Mouse (Mus musculus): ENCODE data around the gene Ecsit. TPM values are rescaled to one million over a fixed set of nuclear protein-coding genes. Genes with fewer than 3 reads are reported as not detected.

Gene Ecsit
- polyA plus RNA-seq, 1 experiment from 2014 or later = 35.2 TPM

- peaks cover 8% of the 10 kb centered on the region; the same call in 1 of the 2 replicates for H3K4me1 ChIP-seq (replicated peaks; ENCODE audit: control insufficient read depth, insufficient read depth, low read length)
- H3K27me3 ChIP-seq (replicated peaks; ENCODE audit: control insufficient read depth, insufficient read depth, low read length) = peaks cover 20% of the 10 kb centered on the region
- peak overlapping the region; percentile 33 for H3K4me2 ChIP-seq (ENCODE audit: low read length)
- WGBS = 2% methylated on average over 18 of the region's 18 CpGs
- H3K4me3 ChIP-seq (ENCODE audit: low read depth, low read length) = peak overlapping the region; percentile 29
- peak overlapping the region; percentile 77 for H3K27ac ChIP-seq (ENCODE audit: low read depth)
- H3K9me3 ChIP-seq (ENCODE audit: control insufficient read depth, low read length) = no peaks in the 10 kb centered on the region
- H3K9ac ChIP-seq (ENCODE audit: low read length) = peak overlapping the region; percentile 40
- H3K36me3 ChIP-seq (ENCODE audit: control insufficient read depth, insufficient read depth, low read length) = no peaks in the 10 kb centered on the region; the same call in 1 of the 2 replicates
- DNase-seq (ENCODE audit: low spot score) (peak; percentile 67), ATAC-seq (replicated peaks; ENCODE audit: low FRiP score, low TSS enrichment, low read depth) (peak; percentile 61)
These were observed 14.7 kb upstream of the Ecsit start for GRCm38 (mm10) chr9:22099922-22100321.

GRCm38 (mm10) chr9:22098993-22099696 is 13.9 kb upstream of the Ecsit start, which contains the start of gene Cnn1:
TSS of gene Cnn1 (plus strand) at chr9:22099216.
- 0 out of 2 replicates have a peak, but pooled peaks have one; percentile 16 for ATAC-seq (replicated peaks; ENCODE audit: low FRiP score, low TSS enrichment, low read depth)
- Histone ChIP-seq H3K9me3 (ENCODE audit: control insufficient read depth, low read length) (no peaks in the 10 kb centered on the region), H3K27ac (ENCODE audit: low read depth) (peak within 1 kb of the TSS; percentile 77), H3K36me3 (ENCODE audit: control insufficient read depth, insufficient read depth, low read length) (no peaks in the 10 kb centered on the region; the same call in 1 of the 2 replicates), H3K4me3 (ENCODE audit: low read depth, low read length) (peak within 1 kb of the TSS; percentile 29), H3K9ac (ENCODE audit: low read length) (peak within 1 kb of the TSS; percentile 40), H3K27me3 (replicated peaks; ENCODE audit: control insufficient read depth, insufficient read depth, low read length) (peaks cover 20% of the 10 kb centered on the region), H3K4me2 (ENCODE audit: low read length) (peak within 1 kb of the TSS; percentile 33), H3K4me1 (replicated peaks; ENCODE audit: control insufficient read depth, insufficient read depth, low read length) (peaks cover 8% of the 10 kb centered on the region; the same call in 1 of the 2 replicates)
- no peak for DNase-seq (ENCODE audit: low spot score)
- 6% methylated on average over 14 of the region's 14 CpGs for WGBS

- H3K27me3 ChIP-seq (replicated peaks; ENCODE audit: control insufficient read depth, insufficient read depth, low read length) = peaks cover 20% of the 10 kb centered on the region
- WGBS = under 1% methylated on average over 24 of the region's 24 CpGs
These were observed 10.6 kb upstream of the Ecsit start for GRCm38 (mm10) chr9:22095854-22096307.

GRCm38 (mm10) chr9:22092746-22093145 is 7.5 kb upstream of the Ecsit start:
- H3K9me3 ChIP-seq (ENCODE audit: control insufficient read depth, low read length) = no peaks in the 10 kb centered on the region
- no peak overlapping the region for H3K4me3 ChIP-seq (ENCODE audit: low read depth, low read length)
- H3K27me3 ChIP-seq (replicated peaks; ENCODE audit: control insufficient read depth, insufficient read depth, low read length) = 0 out of 2 replicates have a peak, but pooled peaks cover 1% of the 10 kb centered on the region
- no peak for ATAC-seq (replicated peaks; ENCODE audit: low FRiP score, low TSS enrichment, low read depth)
- no peak overlapping the region for H3K27ac ChIP-seq (ENCODE audit: low read depth)
- no peak overlapping the region for H3K9ac ChIP-seq (ENCODE audit: low read length)
- DNase-seq (ENCODE audit: low spot score) = no peak
- H3K4me1 ChIP-seq (replicated peaks; ENCODE audit: control insufficient read depth, insufficient read depth, low read length) = no peaks in the 10 kb centered on the region
- no peaks in the 10 kb centered on the region for H3K36me3 ChIP-seq (ENCODE audit: control insufficient read depth, insufficient read depth, low read length)
- WGBS = 84% methylated on average over 6 of the region's 6 CpGs
- no peak overlapping the region for H3K4me2 ChIP-seq (ENCODE audit: low read length)

More at GRCm38 (mm10) chr9:22095854-22096307, 10.6 kb upstream of the Ecsit start:
- Histone ChIP-seq H3K9me3 (ENCODE audit: control insufficient read depth, low read length) (no peaks in the 10 kb centered on the region), H3K4me3 (ENCODE audit: low read depth, low read length) (peak overlapping the region; percentile 21; the same call in 1 of the 2 replicates), H3K36me3 (ENCODE audit: control insufficient read depth, insufficient read depth, low read length) (no peaks in the 10 kb centered on the region), H3K27ac (ENCODE audit: low read depth) (no peak overlapping the region), H3K4me2 (ENCODE audit: low read length) (peak overlapping the region; percentile 49), H3K4me1 (replicated peaks; ENCODE audit: control insufficient read depth, insufficient read depth, low read length) (peaks cover 8% of the 10 kb centered on the region; the same call in 1 of the 2 replicates), H3K9ac (ENCODE audit: low read length) (peak overlapping the region; percentile 17; the same call in 1 of the 2 replicates)
- DNase-seq (ENCODE audit: low spot score) (peak; percentile 89), ATAC-seq (replicated peaks; ENCODE audit: low FRiP score, low TSS enrichment, low read depth) (peak; percentile 66)

- H3K4me2 ChIP-seq (ENCODE audit: low read length) = no peak overlapping the region
- no peak for DNase-seq (ENCODE audit: low spot score)
- H3K27ac ChIP-seq (ENCODE audit: low read depth) = no peak overlapping the region
- 85% methylated on average over 7 of the region's 7 CpGs for WGBS
- 0 out of 2 replicates have a peak, but pooled peaks cover 4% of the 10 kb centered on the region for H3K4me1 ChIP-seq (replicated peaks; ENCODE audit: control insufficient read depth, insufficient read depth, low read length)
- no peak overlapping the region for H3K4me3 ChIP-seq (ENCODE audit: low read depth, low read length)
- H3K9me3 ChIP-seq (ENCODE audit: control insufficient read depth, low read length) = no peaks in the 10 kb centered on the region
- H3K36me3 ChIP-seq (ENCODE audit: control insufficient read depth, insufficient read depth, low read length) = no peaks in the 10 kb centered on the region
- no peak for ATAC-seq (replicated peaks; ENCODE audit: low FRiP score, low TSS enrichment, low read depth)
- no peaks in the 10 kb centered on the region for H3K27me3 ChIP-seq (replicated peaks; ENCODE audit: control insufficient read depth, insufficient read depth, low read length)
- no peak overlapping the region for H3K9ac ChIP-seq (ENCODE audit: low read length)
These were observed 4.7 kb upstream of the Ecsit start for GRCm38 (mm10) chr9:22089986-22090385.

GRCm38 (mm10) chr9:22089281-22089680 is 4.0 kb upstream of the Ecsit start:
- H3K4me2 ChIP-seq (ENCODE audit: low read length) = no peak overlapping the region
- no peaks in the 10 kb centered on the region for H3K27me3 ChIP-seq (replicated peaks; ENCODE audit: control insufficient read depth, insufficient read depth, low read length)
- DNase-seq (ENCODE audit: low spot score) (no peak), ATAC-seq (replicated peaks; ENCODE audit: low FRiP score, low TSS enrichment, low read depth) (no peak)
- H3K4me1 ChIP-seq (replicated peaks; ENCODE audit: control insufficient read depth, insufficient read depth, low read length) = 0 out of 2 replicates have a peak, but pooled peaks cover 6% of the 10 kb centered on the region
- no peak overlapping the region for H3K4me3 ChIP-seq (ENCODE audit: low read depth, low read length)
- 96% methylated on average over 7 of the region's 7 CpGs for WGBS
- no peak overlapping the region for H3K9ac ChIP-seq (ENCODE audit: low read length)
- no peak overlapping the region for H3K27ac ChIP-seq (ENCODE audit: low read depth)
- H3K9me3 ChIP-seq (ENCODE audit: control insufficient read depth, low read length) = no peaks in the 10 kb centered on the region
- H3K36me3 ChIP-seq (ENCODE audit: control insufficient read depth, insufficient read depth, low read length) = no peaks in the 10 kb centered on the region

- Histone ChIP-seq H3K4me1 (replicated peaks; ENCODE audit: control insufficient read depth, insufficient read depth, low read length) (0 out of 2 replicates have a peak, but pooled peaks cover 9% of the 10 kb centered on the region), H3K27me3 (replicated peaks; ENCODE audit: control insufficient read depth, insufficient read depth, low read length) (no peaks in the 10 kb centered on the region), H3K4me2 (ENCODE audit: low read length) (no peak overlapping the region), H3K4me3 (ENCODE audit: low read depth, low read length) (no peak overlapping the region), H3K9me3 (ENCODE audit: control insufficient read depth, low read length) (no peaks in the 10 kb centered on the region), H3K27ac (ENCODE audit: low read depth) (no peak overlapping the region), H3K9ac (ENCODE audit: low read length) (no peak overlapping the region), H3K36me3 (ENCODE audit: control insufficient read depth, insufficient read depth, low read length) (no peaks in the 10 kb centered on the region)
- DNase-seq (ENCODE audit: low spot score) (no peak), ATAC-seq (replicated peaks; ENCODE audit: low FRiP score, low TSS enrichment, low read depth) (no peak)
- 87% methylated on average over 2 of the region's 2 CpGs for WGBS
These were observed 1.9 kb upstream of the Ecsit start for GRCm38 (mm10) chr9:22087034-22087618.

- Histone ChIP-seq H3K36me3 (ENCODE audit: control insufficient read depth, insufficient read depth, low read length) (no peaks in the 10 kb centered on the region), H3K27me3 (replicated peaks; ENCODE audit: control insufficient read depth, insufficient read depth, low read length) (no peaks in the 10 kb centered on the region), H3K9me3 (ENCODE audit: control insufficient read depth, low read length) (no peaks in the 10 kb centered on the region), H3K4me1 (replicated peaks; ENCODE audit: control insufficient read depth, insufficient read depth, low read length) (0 out of 2 replicates have a peak, but pooled peaks cover 9% of the 10 kb centered on the region), H3K27ac (ENCODE audit: low read depth) (peak overlapping the region; percentile 90), H3K4me3 (ENCODE audit: low read depth, low read length) (peak overlapping the region; percentile 76), H3K9ac (ENCODE audit: low read length) (peak overlapping the region; percentile 74), H3K4me2 (ENCODE audit: low read length) (peak overlapping the region; percentile 84)
- 55% methylated on average over 6 of the region's 6 CpGs for WGBS
- ATAC-seq (replicated peaks; ENCODE audit: low FRiP score, low TSS enrichment, low read depth) (no peak), DNase-seq (ENCODE audit: low spot score) (peak; percentile 58)
These were observed 774 bp upstream of the Ecsit start for GRCm38 (mm10) chr9:22086012-22086411.
